Mouse (Mus musculus) heart, postnatal 10 days (tissue): ENCODE measurements around the gene Ciart. TPM values are rescaled to one million over a fixed set of nuclear protein-coding genes. Genes with fewer than 3 reads are reported as not detected.
"Not testable (repeated sequence)": the region's sequence is repeated elsewhere in the genome, so short reads cannot be mapped to it uniquely, and the experiment has no call there.

Experiments used
- DNase-seq, 2 experiments: peaks; one replicate each; pipeline ENCODE4 v3.0.0; 2021
- intact Hi-C: fragments of 180-260 bp; cut with DNase I; formaldehyde crosslinking; loops from one replicate; pipeline ENCODE4 v1.15.1; 2025
- total RNA-seq, 2 experiments: library from RNA; stranded (reverse); gene quantifications; 2 replicates each; pipeline ENCODE4 v1.2.3; 2021

Ciart gene
- total RNA-seq = 1 to 10 TPM; 2.2 to 2.9 TPM

GRCm38 (mm10) chr3:95881979-95882815 lies at the start of gene Ciart:
Gene Ciart, minus strand, starts transcription at chr3:95882251.
- peak; percentile 96 for DNase-seq
- intact Hi-C loops = loop anchor here (1.0 to 5.0 kb wide), 2 partner anchors 20 to 80 kb away; no protein-coding TSS in a partner anchor

GRCm38 (mm10) chr3:95931471-95931870 lies 49.4 kb upstream of the Ciart start:
- intact Hi-C loops = no loop called here

GRCm38 (mm10) chr3:95930471-95930789 lies 48.4 kb upstream of the Ciart start:
- intact Hi-C loops = no loop called here
- no peak for DNase-seq

More at GRCm38 (mm10) chr3:95931471-95931870, 49.4 kb upstream of the Ciart start:
- no peak for DNase-seq

- DNase-seq = peak; percentile 68 to 73
- intact Hi-C loops = loop anchor here (2.0 kb wide), 1 partner anchor 27 kb away; no protein-coding TSS in a partner anchor
Measured at GRCm38 (mm10) chr3:95929581-95930470, 47.8 kb upstream of the Ciart start.

GRCm38 (mm10) chr3:95928658-95929503 lies 46.8 kb upstream of the Ciart start, which contains the start of gene Anp32e:
Gene Anp32e, plus strand, starts transcription at chr3:95929246.
- intact Hi-C loops = loop anchor here (2.0 kb wide), 1 partner anchor 28 kb away; no protein-coding TSS in a partner anchor
- DNase-seq = peak; percentile 98 to 99

- intact Hi-C loops = loop anchor here (2.0 kb wide), 1 partner anchor 29 kb away; no protein-coding TSS in a partner anchor
Measured at GRCm38 (mm10) chr3:95928261-95928657, 46.2 kb upstream of the Ciart start.

GRCm38 (mm10) chr3:95925087-95925486 lies 43.0 kb upstream of the Ciart start:
- intact Hi-C loops = no loop called here
- no peak for DNase-seq

More at GRCm38 (mm10) chr3:95928261-95928657, 46.2 kb upstream of the Ciart start:
- DNase-seq = no peak

- intact Hi-C loops = no loop called here
- DNase-seq = no peak
Measured at GRCm38 (mm10) chr3:95924185-95924584, 42.1 kb upstream of the Ciart start.

GRCm38 (mm10) chr3:95923429-95923828 lies 41.4 kb upstream of the Ciart start:
- intact Hi-C loops, DNase-seq: not testable (repeated sequence)

GRCm38 (mm10) chr3:95920532-95920931 lies 38.5 kb upstream of the Ciart start:
- intact Hi-C loops, DNase-seq: not testable (repeated sequence)

GRCm38 (mm10) chr3:95916760-95917159 lies 34.7 kb upstream of the Ciart start:
- DNase-seq = no peak
- intact Hi-C loops = no loop called here

- intact Hi-C loops = no loop called here
- DNase-seq = no peak
Measured at GRCm38 (mm10) chr3:95914706-95915105, 32.7 kb upstream of the Ciart start.

- intact Hi-C loops = loop anchor here (1.0 to 2.0 kb wide), 3 partner anchors 17 to 45 kb away; no protein-coding TSS in a partner anchor
Measured at GRCm38 (mm10) chr3:95907613-95908012, 25.6 kb upstream of the Ciart start.

GRCm38 (mm10) chr3:95906860-95907259 lies 24.8 kb upstream of the Ciart start:
- intact Hi-C loops = loop anchor here (1.0 to 2.0 kb wide), 3 partner anchors 16 to 45 kb away; no protein-coding TSS in a partner anchor
- DNase-seq = peak; percentile 62 to 73

More at GRCm38 (mm10) chr3:95907613-95908012, 25.6 kb upstream of the Ciart start:
- no peak for DNase-seq

- intact Hi-C loops = loop anchor here (2.0 kb wide), 1 partner anchor 15 kb away; no protein-coding TSS in a partner anchor
- peak; percentile 72 to 80 for DNase-seq
Measured at GRCm38 (mm10) chr3:95905940-95906492, 24.0 kb upstream of the Ciart start.

- intact Hi-C loops = no loop called here
- peak; percentile 52 to 61 for DNase-seq
Measured at GRCm38 (mm10) chr3:95905146-95905939, 23.3 kb upstream of the Ciart start.

GRCm38 (mm10) chr3:95904568-95904967 lies 22.5 kb upstream of the Ciart start, which contains the start of gene Car14:
Gene Car14, minus strand, starts transcription at chr3:95904691.
- DNase-seq = peak; percentile 73 to 79
- intact Hi-C loops = no loop called here

GRCm38 (mm10) chr3:95903753-95904502 lies 21.9 kb upstream of the Ciart start:
- DNase-seq = peak; percentile 39 to 41
- intact Hi-C loops = no loop called here
